In the genomic region with DNA sequence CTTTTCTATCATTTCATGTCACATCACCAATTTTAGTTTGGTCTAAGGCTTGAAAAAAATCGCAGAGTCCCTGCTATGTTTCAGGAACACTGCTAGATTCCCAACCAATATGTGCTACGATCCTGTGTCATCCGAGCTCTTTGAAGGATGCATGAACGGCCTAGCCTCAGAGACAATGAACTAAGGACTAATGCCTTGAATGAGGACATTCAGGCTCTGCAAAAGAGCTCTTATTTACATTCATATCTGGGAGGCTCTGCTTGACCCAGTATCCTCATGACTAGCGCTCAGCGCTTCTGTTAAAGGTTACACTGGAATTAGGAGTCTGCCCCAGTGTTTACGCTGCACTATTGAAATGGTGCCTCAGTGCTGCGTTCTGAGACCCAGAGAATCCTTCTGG, we compare ENCODE assay signal across 19 mouse cellular contexts.
"Had no signal": no experiment of that assay in that cellular context is flagged by ENCODE, and none has a peak within 500 bp of the region (broad histone marks: within the 10 kb centered on the region; RNA-seq: fewer than 3 reads in every experiment).

No protein-coding gene starts in this region.

- H3K36me3 ChIP-seq: liver, embryonic 13.5 days; liver, embryonic 15.5 days; lung, embryonic 15.5 days; neural tube, embryonic 12.5 days; stomach, embryonic 15.5 days had no signal

- H3K4me1 ChIP-seq: liver, embryonic 13.5 days; liver, embryonic 15.5 days; lung, embryonic 15.5 days; megakaryocyte, embryonic 14.5 days; stomach, embryonic 15.5 days had no signal

- H3K9ac ChIP-seq: liver, embryonic 13.5 days; liver, embryonic 15.5 days; liver, postnatal 0 days; lung, embryonic 15.5 days; neural tube, embryonic 12.5 days; stomach, embryonic 15.5 days had no signal

- H3K4me2 ChIP-seq: liver, embryonic 11.5 days; liver, embryonic 13.5 days; liver, embryonic 15.5 days; lung, embryonic 15.5 days; neural tube, embryonic 12.5 days; stomach, embryonic 15.5 days had no signal

- H3K27ac ChIP-seq: liver, embryonic 13.5 days; liver, embryonic 15.5 days; lung, embryonic 15.5 days; macrophage; neural tube, embryonic 12.5 days; stomach, embryonic 15.5 days; stomach, postnatal 0 days had no signal

- H3K4me3 ChIP-seq: liver, embryonic 13.5 days; liver, embryonic 15.5 days; lung, embryonic 15.5 days; megakaryocyte, embryonic 14.5 days; neural tube, embryonic 12.5 days; stomach, embryonic 15.5 days had no signal

- DNase-seq: liver, embryonic 13.5 days; liver, postnatal 0 days; lung, adult 2 months; lung, postnatal 14 days; lung, postnatal 36 days; right cerebral cortex, postnatal 14 days; thymus, adult 2 months; thymus, postnatal 25 days; thymus, postnatal 4 days had no signal

- H3K27me3 ChIP-seq: liver, embryonic 13.5 days; liver, embryonic 15.5 days; lung, embryonic 15.5 days; megakaryocyte, embryonic 14.5 days; neural tube, embryonic 12.5 days; stomach, embryonic 15.5 days had no signal

- ATAC-seq: liver, postnatal 0 days; lung, postnatal 0 days; midbrain, embryonic 16.5 days had no signal

- H3K9me3 ChIP-seq: liver, embryonic 13.5 days; liver, embryonic 15.5 days; lung, embryonic 15.5 days; neural tube, embryonic 12.5 days; stomach, embryonic 15.5 days had no signal
